Comparison of ENCODE assay signal across 7 mouse cellular contexts in the genomic region with DNA sequence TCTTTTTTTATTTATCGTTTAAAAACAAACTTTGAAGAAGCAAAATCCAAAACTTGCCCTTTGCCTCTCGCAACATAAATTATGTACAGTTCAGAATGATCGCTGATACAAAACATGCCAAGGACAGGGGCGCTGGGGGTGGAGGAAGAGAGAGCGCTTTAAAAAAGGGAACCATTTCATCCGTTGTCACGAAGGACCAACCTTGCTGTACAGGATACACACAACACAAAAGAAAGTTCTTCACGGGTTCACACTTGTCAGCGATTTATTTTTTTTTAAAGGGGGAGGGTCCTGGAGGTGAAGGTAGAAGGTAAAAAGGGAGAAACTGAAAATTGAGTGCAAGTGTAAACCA. TPM values are rescaled to one million over a fixed set of nuclear protein-coding genes. Genes with fewer than 3 reads are reported as not detected.
DNase-seq lines count a peak whose midpoint lies in the region; ATAC-seq and TF ChIP-seq lines count a peak whose summit lies in the region.

No protein-coding gene starts in this region.

- H3K4me1 ChIP-seq in testis, adult 2 months (ENCODE audit: control insufficient read depth, insufficient read depth, low read length) = peaks cover 2% of the 10 kb centered on the region; the same call in 1 of the 2 replicates
- peaks cover 9% of the 10 kb centered on the region for H3K4me1 ChIP-seq in forebrain, embryonic 13.5 days
- H3K4me1 ChIP-seq in liver, embryonic 14.5 days (replicated peaks; ENCODE audit: control insufficient read depth in 2 of 2, insufficient read depth in 2 of 2, low read length in 1 of 2) = peaks cover 50 to 51% of the 10 kb centered on the region in 2 experiments

- no peaks in the 10 kb centered on the region for H3K27me3 ChIP-seq in testis, adult 2 months (ENCODE audit: control insufficient read depth, insufficient read depth, low read length)
- no peaks in the 10 kb centered on the region for H3K27me3 ChIP-seq in forebrain, embryonic 13.5 days
- H3K27me3 ChIP-seq in liver, embryonic 14.5 days (ENCODE audit: control insufficient read depth, insufficient read depth, low read length) = no peaks in the 10 kb centered on the region

- no peaks in the 10 kb centered on the region for H3K9me3 ChIP-seq in forebrain, embryonic 13.5 days (replicated peaks)
- no peaks in the 10 kb centered on the region for H3K9me3 ChIP-seq in liver, embryonic 14.5 days (ENCODE audit: control insufficient read depth, low read length)

- no peak for TF ChIP-seq POLR2A in testis, adult 2 months (IDR thresholded peaks at IDR 0.05; ENCODE audit: control insufficient read depth, low read depth, low read length)

- peak overlapping the region; percentile 78 for H3K4me2 ChIP-seq in forebrain, embryonic 13.5 days
- peak overlapping the region; percentile 84 for H3K4me2 ChIP-seq in liver, embryonic 14.5 days (ENCODE audit: low read depth)

- no peak for TF ChIP-seq CTCF in testis, adult 2 months (IDR thresholded peaks at IDR 0.05; ENCODE audit: control insufficient read depth, insufficient read depth, insufficient replicate concordance, low read depth, low read length)
- TF ChIP-seq CTCF in liver, embryonic 14.5 days (IDR thresholded peaks at IDR 0.05; ENCODE audit: low read depth) = no peak

- peak overlapping the region; percentile 86 for H3K9ac ChIP-seq in forebrain, embryonic 13.5 days
- peak overlapping the region; percentile 96 for H3K9ac ChIP-seq in liver, embryonic 14.5 days (replicated peaks)

- TF ChIP-seq EP300 in liver, embryonic 14.5 days (IDR thresholded peaks at IDR 0.05; ENCODE audit: low read depth) = no peak

- peak overlapping the region; percentile 94 for H3K4me3 ChIP-seq in testis, adult 2 months (ENCODE audit: control insufficient read depth, low read depth, low read length)
- H3K4me3 ChIP-seq in forebrain, embryonic 13.5 days = peak overlapping the region; percentile 78
- peak overlapping the region; percentile 79 to 89 for H3K4me3 ChIP-seq in liver, embryonic 14.5 days (ENCODE audit: insufficient read depth in 1 of 2, low read depth in 2 of 2, low read length in 2 of 2)

- H3K27ac ChIP-seq in testis, adult 2 months (ENCODE audit: control insufficient read depth, insufficient read depth, low read depth, low read length) = peak overlapping the region; percentile 56
- H3K27ac ChIP-seq in forebrain, embryonic 13.5 days = peak overlapping the region; percentile 76
- H3K27ac ChIP-seq in liver, embryonic 14.5 days = peak overlapping the region; percentile 98

- peak; percentile 54; the same call in 1 of the 2 replicates for ATAC-seq in forebrain, embryonic 13.5 days
- peak; percentile 7; the same call in 1 of the 2 replicates for ATAC-seq in liver, embryonic 14.5 days (ENCODE audit: insufficient read depth)

- 19% methylated on average over 9 of the region's 9 CpGs for WGBS in forebrain, embryonic 13.5 days
- 2% methylated on average over 9 of the region's 9 CpGs for WGBS in liver, embryonic 14.5 days (ENCODE audit: insufficient replicate concordance)

- H3K36me3 ChIP-seq in testis, adult 2 months (ENCODE audit: control insufficient read depth, insufficient read depth, low read length) = no peaks in the 10 kb centered on the region
- peaks cover 41% of the 10 kb centered on the region for H3K36me3 ChIP-seq in forebrain, embryonic 13.5 days (ENCODE audit: poor library complexity, severe bottlenecking)
- peaks cover 34% of the 10 kb centered on the region for H3K36me3 ChIP-seq in liver, embryonic 14.5 days (replicated peaks; ENCODE audit: control insufficient read depth, insufficient read depth, low read depth)

- DNase-seq in testis, postnatal 14 days (ENCODE audit: low spot score) = no peak
- DNase-seq in liver, embryonic 14.5 days (ENCODE audit: low read depth in 3 of 3, low spot score in 3 of 3) = no peak
- no peak for DNase-seq in right cerebral cortex, postnatal 4 days
- no peak for DNase-seq in cerebellum, adult 9-10 months
- no peak for DNase-seq in testis, postnatal 10 days (ENCODE audit: low spot score)

RNA-seq across cellular contexts. Expression of a gene that starts 0.3 kb away (rescaled TPM):
- 18.4 and 19.5 TPM in 2 replicates for polyA plus RNA-seq in testis, adult 2 months (2012; rRNA removed)
- polyA plus RNA-seq in forebrain, embryonic 13.5 days (2015; fragmentation: Nextera tagmentation; extraction: Ambion mirVana) = 95.9 and 99.4 TPM in 2 replicates
- polyA plus RNA-seq in liver, embryonic 14.5 days (2012; rRNA removed) = 77.4 and 83.3 TPM in 2 replicates
- 78.3 and 85.3 TPM in 2 replicates for polyA plus RNA-seq in liver, embryonic 14.5 days (2014; fragmentation: Nextera tagmentation; extraction: Ambion mirVana)

RNA-seq across cellular contexts. Expression of a gene that starts 22.4 kb away (rescaled TPM):
- 0.02 TPM in 1 of 2 replicates, not detected in the other for polyA plus RNA-seq in testis, adult 2 months (2012; rRNA removed)
- 0.05 and 0.15 TPM in 2 replicates for polyA plus RNA-seq in forebrain, embryonic 13.5 days (2015; fragmentation: Nextera tagmentation; extraction: Ambion mirVana)
- polyA plus RNA-seq in liver, embryonic 14.5 days (2012; rRNA removed) = 0.03 and 0.04 TPM in 2 replicates
- not detected in 2 replicates for polyA plus RNA-seq in liver, embryonic 14.5 days (2014; fragmentation: Nextera tagmentation; extraction: Ambion mirVana)

RNA-seq across cellular contexts. Expression of a gene that starts 39.3 kb away (rescaled TPM):
- 17.0 and 17.4 TPM in 2 replicates for polyA plus RNA-seq in testis, adult 2 months (2012; rRNA removed)
- 13.7 and 14.3 TPM in 2 replicates for polyA plus RNA-seq in forebrain, embryonic 13.5 days (2015; fragmentation: Nextera tagmentation; extraction: Ambion mirVana)
- 4.3 and 5.7 TPM in 2 replicates for polyA plus RNA-seq in liver, embryonic 14.5 days (2012; rRNA removed)
- 3.9 and 4.3 TPM in 2 replicates for polyA plus RNA-seq in liver, embryonic 14.5 days (2014; fragmentation: Nextera tagmentation; extraction: Ambion mirVana)

RNA-seq across cellular contexts. Expression of a gene that starts 42.0 kb away (rescaled TPM):
- polyA plus RNA-seq in testis, adult 2 months (2012; rRNA removed) = 3.5 and 4.0 TPM in 2 replicates
- polyA plus RNA-seq in forebrain, embryonic 13.5 days (2015; fragmentation: Nextera tagmentation; extraction: Ambion mirVana) = not detected in 2 replicates
- not detected in 2 replicates for polyA plus RNA-seq in liver, embryonic 14.5 days (2012; rRNA removed)
- not detected in 2 replicates for polyA plus RNA-seq in liver, embryonic 14.5 days (2014; fragmentation: Nextera tagmentation; extraction: Ambion mirVana)

RNA-seq across cellular contexts. Expression of a gene that starts 53.7 kb away (rescaled TPM):
- 0.47 and 0.67 TPM in 2 replicates for polyA plus RNA-seq in testis, adult 2 months (2012; rRNA removed)
- polyA plus RNA-seq in forebrain, embryonic 13.5 days (2015; fragmentation: Nextera tagmentation; extraction: Ambion mirVana) = not detected in 2 replicates
- polyA plus RNA-seq in liver, embryonic 14.5 days (2012; rRNA removed) = 0.03 TPM in 2 replicates
- polyA plus RNA-seq in liver, embryonic 14.5 days (2014; fragmentation: Nextera tagmentation; extraction: Ambion mirVana) = not detected in 2 replicates
